Mouse (Mus musculus): ENCODE measurements around the gene Vil1.

GRCm38 (mm10) chr1:74423147-74423546 is 14.0 kb downstream of the Vil1 start:
- TF ChIP-seq MAFK (IDR thresholded peaks at IDR 0.05; ENCODE audit: insufficient read depth, low read depth, low read length) (no peak), ZC3H11A (IDR thresholded peaks at IDR 0.05; ENCODE audit: borderline replicate concordance, low read depth, low read length) (no peak)

All from ES-E14 (cell line).